Mouse (Mus musculus) heart, postnatal 0 days (tissue): Measurements from ENCODE around the gene Iqcg. TPM values are rescaled to one million over a fixed set of nuclear protein-coding genes. Genes with fewer than 3 reads are reported as not detected.

Experiments
- ATAC-seq: fragments of 200-750 bp; cut with Nextera tagmentation; 2 replicates; pipeline ENCODE4 v1.8.0; 2017; ENCODE audit warnings: low read depth, moderate number of reproducible peaks, moderate library complexity; ENCODE audit not compliant: insufficient read depth
- DNase-seq: peaks from one replicate; pipeline ENCODE4 v3.0.0-alpha.2; 2016; ENCODE audit warnings: low spot score
- H3K27ac ChIP-seq: fragments of 300-500 bp; sonication (generic); 2 replicates; pipeline ENCODE4 v1.5.1; 2014; ENCODE audit warnings: low read depth, mild to moderate bottlenecking
- H3K27me3 ChIP-seq: fragments of 300-500 bp; sonication (generic); 2 replicates; pipeline ENCODE4 v1.6.1; 2014; ENCODE audit warnings: low read length, mixed read lengths; ENCODE audit not compliant: control insufficient read depth, insufficient read depth
- H3K36me3 ChIP-seq: fragments of 300-500 bp; sonication (generic); replicated peaks from 2 replicates; pipeline ENCODE4 v1.6.1; 2014; ENCODE audit warnings: low read length, mixed read lengths; ENCODE audit not compliant: control insufficient read depth, insufficient read depth
- H3K4me1 ChIP-seq: fragments of 300-500 bp; sonication (generic); 2 replicates; pipeline ENCODE4 v1.6.1; 2014; ENCODE audit warnings: antibody characterized with exemption; ENCODE audit not compliant: control insufficient read depth, insufficient read depth
- H3K4me2 ChIP-seq: fragments of 300-500 bp; sonication (generic); 2 replicates; pipeline ENCODE4 v1.6.1; 2014; ENCODE audit warnings: low read depth, mild to moderate bottlenecking, low read length, moderate library complexity
- H3K4me3 ChIP-seq: fragments of 300-500 bp; sonication (generic); 2 replicates; pipeline ENCODE4 v1.5.1; 2014; ENCODE audit warnings: low read depth, low read length
- H3K9ac ChIP-seq: fragments of 300-500 bp; sonication (generic); replicated peaks from 2 replicates; pipeline ENCODE4 v1.6.1; 2014; ENCODE audit warnings: low read depth, low read length, mixed read lengths
- H3K9me3 ChIP-seq: fragments of 300-500 bp; sonication (generic); replicated peaks from 2 replicates; pipeline ENCODE4 v1.6.1; 2016; ENCODE audit warnings: low read length; ENCODE audit not compliant: control insufficient read depth
- CTCF ChIP-seq: IDR thresholded peaks from 2 replicates; pipeline ENCODE4 v1.5.1; 2016; ENCODE audit warnings: antibody characterized with exemption, control low read depth, low read depth
- EP300 ChIP-seq: IDR thresholded peaks from 2 replicates; pipeline ENCODE4 v1.6.1; 2016; ENCODE audit warnings: antibody characterized with exemption, low read depth
- WGBS: fragments of 180-500 bp; shearing (Covaris S2); extraction: QIAGEN DNeasy Blood & Tissue Kit; methylation state at CpG from one replicate; pipeline ENCODE4 v1.1.7; 2014; 5-methylcytosine and 5-hydroxymethylcytosine counted together
- microRNA counts: library from miRNA; unstranded; fragments of <30 nt; microRNA quantifications from one replicate; lab custom pipeline; 2015
- microRNA-seq: library from miRNA; unstranded; fragments of <30 nt; microRNA quantifications from one replicate; pipeline ENCODE4, GENCODE M21; 2016
- polyA plus RNA-seq: library from polyadenylated mRNA; unstranded; fragments of >200 nt; fragmentation: Nextera tagmentation; extraction: Ambion mirVana; gene quantifications from 2 replicates; pipeline ENCODE4 v1.2.1, GENCODE M21; 2015
- total RNA-seq: library from RNA; depleted of rRNA; stranded (reverse); fragments of >200 nt; gene quantifications from 2 replicates; pipeline ENCODE4 v1.2.3, GENCODE M21; 2014; ENCODE audit warnings: low replicate concordance; rRNA removed

Iqcg gene
- total and polyA plus RNA-seq, 2 experiments from 2014 or later, result 0.23 to 0.83 TPM

GRCm38 (mm10) chr16:32981405-32981804 lies 74.6 kb downstream of the Iqcg start:
- Histone ChIP-seq H3K36me3 (peaks cover 75% of the 10 kb centered on the region), H3K9me3 (no peaks in the 10 kb centered on the region), H3K4me3 (no peak overlapping the region), H3K4me2 (no peak overlapping the region), H3K27ac (no peak overlapping the region), H3K27me3 (no peaks in the 10 kb centered on the region), H3K4me1 (no peaks in the 10 kb centered on the region), H3K9ac (no peak overlapping the region)
- 76% methylated on average over 4 of the region's 4 CpGs for WGBS
- TF ChIP-seq EP300 (no peak), CTCF (no peak)
- DNase-seq (no peak), ATAC-seq (no peak)

- Histone ChIP-seq H3K36me3 (peaks cover 71% of the 10 kb centered on the region), H3K27ac (no peak overlapping the region), H3K4me2 (no peak overlapping the region), H3K4me1 (no peaks in the 10 kb centered on the region), H3K9ac (no peak overlapping the region), H3K4me3 (no peak overlapping the region), H3K9me3 (no peaks in the 10 kb centered on the region), H3K27me3 (no peaks in the 10 kb centered on the region)
- WGBS, result 93% methylated on average over 1 of the region's 1 CpGs
- DNase-seq (no peak), ATAC-seq (no peak)
- TF ChIP-seq CTCF (no peak), EP300 (no peak)
Observed at GRCm38 (mm10) chr16:32980227-32980626, 75.8 kb downstream of the Iqcg start.

GRCm38 (mm10) chr16:32973047-32973446 lies 83.0 kb downstream of the Iqcg start:
- DNase-seq (no peak), ATAC-seq (no peak)
- H3K4me3 ChIP-seq, result no peak overlapping the region
- H3K27ac ChIP-seq, result no peak overlapping the region
- H3K9me3 ChIP-seq, result no peaks in the 10 kb centered on the region
- peaks cover 46% of the 10 kb centered on the region for H3K36me3 ChIP-seq
- H3K4me2 ChIP-seq, result no peak overlapping the region
- WGBS, result 37% methylated on average over 2 of the region's 2 CpGs
- no peaks in the 10 kb centered on the region for H3K4me1 ChIP-seq
- no peaks in the 10 kb centered on the region for H3K27me3 ChIP-seq
- TF ChIP-seq CTCF (no peak), EP300 (no peak)
- no peak overlapping the region for H3K9ac ChIP-seq

- H3K27ac ChIP-seq, result no peak overlapping the region
- no peaks in the 10 kb centered on the region for H3K27me3 ChIP-seq
- DNase-seq (no peak), ATAC-seq (no peak)
- H3K4me1 ChIP-seq, result no peaks in the 10 kb centered on the region
- H3K4me2 ChIP-seq, result no peak overlapping the region
- TF ChIP-seq CTCF (no peak), EP300 (no peak)
- no peaks in the 10 kb centered on the region for H3K9me3 ChIP-seq
- WGBS, result 76% methylated on average over 5 of the region's 5 CpGs
- peaks cover 41% of the 10 kb centered on the region for H3K36me3 ChIP-seq
- no peak overlapping the region for H3K4me3 ChIP-seq
- H3K9ac ChIP-seq, result no peak overlapping the region
Observed at GRCm38 (mm10) chr16:32972535-32972934, 83.5 kb downstream of the Iqcg start.

MicroRNA genes within 50 kb of the gene (microRNA counts, 519-probe panel; counts per million panel counts)
- not detected for microRNA mmu-miR-1947 (lab: Ali Mortazavi, UCI)

Small RNA genes lying within 50 kb of the gene (microRNA-seq; reads per million reads assigned to microRNA genes)
- gene Gm22231 (not detected), gene Mir1947 (3.0 reads per million, percentile 15 among the genes with 10 or more reads in this experiment)

Other genes with a start within 250 kb of the Iqcg start
- not detected in 2 replicates for gene Smbd1, start 245.7 kb downstream of the Iqcg start, total RNA-seq
- gene Smbd1, start 245.7 kb downstream of the Iqcg start, polyA plus RNA-seq, result not detected in 2 replicates
- gene Fyttd1, start 178.7 kb downstream of the Iqcg start, total RNA-seq, result 60.7 and 75.8 TPM in 2 replicates
- 118 and 120 TPM in 2 replicates for gene Fyttd1, start 178.7 kb downstream of the Iqcg start, polyA plus RNA-seq
- gene Rubcn, start 178.5 kb downstream of the Iqcg start, total RNA-seq, result 53.5 and 66.7 TPM in 2 replicates
- 12.5 and 14.7 TPM in 2 replicates for gene Rubcn, start 178.5 kb downstream of the Iqcg start, polyA plus RNA-seq
- gene Lrch3, start 142.1 kb downstream of the Iqcg start, total RNA-seq, result 22.8 and 48.9 TPM in 2 replicates
- gene Lrch3, start 142.1 kb downstream of the Iqcg start, polyA plus RNA-seq, result 11.2 and 14.0 TPM in 2 replicates
- gene Rpl35a, start 235 bp upstream of the Iqcg start, total RNA-seq, result 615 and 659 TPM in 2 replicates
- 490 and 528 TPM in 2 replicates for gene Rpl35a, start 235 bp upstream of the Iqcg start, polyA plus RNA-seq
- gene Lmln, start 6.3 kb upstream of the Iqcg start, total RNA-seq, result 3.5 and 4.4 TPM in 2 replicates
- 0.81 and 1.1 TPM in 2 replicates for gene Lmln, start 6.3 kb upstream of the Iqcg start, polyA plus RNA-seq
- gene Osbpl11, start 128.9 kb upstream of the Iqcg start, total RNA-seq, result 18.0 and 20.3 TPM in 2 replicates
- gene Osbpl11, start 128.9 kb upstream of the Iqcg start, polyA plus RNA-seq, result 9.9 and 10.4 TPM in 2 replicates
- gene Snx4, start 195.2 kb upstream of the Iqcg start, total RNA-seq, result 62.4 and 68.5 TPM in 2 replicates
- gene Snx4, start 195.2 kb upstream of the Iqcg start, polyA plus RNA-seq, result 69.8 and 73.0 TPM in 2 replicates